Mouse (Mus musculus): ENCODE measurements around the gene Garnl3.

GRCm38 (mm10) chr2:33160326-33160973, 29.0 kb upstream of the Garnl3 start:
- TF ChIP-seq POLR2A (IDR thresholded peaks at IDR 0.05; ENCODE audit: insufficient read depth, low read depth, low read length), result no peak
- peak; percentile 76; the same call in 1 of the 2 replicates for TF ChIP-seq EP300 (IDR thresholded peaks at IDR 0.05; ENCODE audit: insufficient read depth, low read depth, low read length)
- no peak for TF ChIP-seq CTCF (IDR thresholded peaks at IDR 0.05)
